Mouse (Mus musculus) CH12F3 (cell line): ENCODE results near the gene Ttc28.

Experiments used
- in situ Hi-C: fragments of 300-500 bp; cut with MboI; formaldehyde crosslinking; loops from 2 replicates; pipeline ENCODE4 v1.14.3; 2020; ENCODE audit warnings: low sequenced_read_pairs

The Ttc28 gene

DNA sequence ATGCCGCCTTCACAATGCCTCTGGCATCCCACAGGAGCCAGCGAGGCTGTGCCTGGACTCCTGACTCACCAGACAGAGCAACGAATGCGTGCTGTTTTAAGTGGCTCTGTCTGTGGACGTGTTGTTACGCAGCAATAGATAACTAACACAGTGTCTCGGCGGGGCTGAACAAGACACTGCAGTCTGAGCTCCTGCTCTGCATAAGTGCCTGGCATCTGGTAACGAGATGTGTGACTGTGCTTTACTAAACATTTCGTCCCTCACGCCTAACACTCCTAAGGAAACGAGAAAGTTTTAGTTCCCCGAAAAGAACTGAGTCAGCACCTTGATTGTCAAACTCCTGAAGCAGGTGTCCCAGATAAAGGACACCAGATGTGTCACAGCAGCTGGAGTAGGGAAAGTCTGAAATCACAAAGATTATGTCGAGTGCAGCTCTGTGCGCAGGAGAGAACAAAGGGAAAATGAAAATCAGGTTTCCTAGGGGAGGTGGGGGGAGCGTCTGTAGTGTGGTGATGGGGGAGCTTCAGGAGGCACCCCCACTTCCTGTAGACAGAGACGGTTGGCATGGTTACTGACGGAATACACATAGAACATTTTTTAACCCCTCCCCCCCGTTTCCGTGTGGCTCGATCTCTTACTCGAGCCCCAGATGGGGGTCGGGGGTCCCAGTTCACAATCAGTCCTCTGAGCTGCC is 280.2 kb downstream of the Ttc28 start:
- in situ Hi-C loops, result no loop called here

DNA sequence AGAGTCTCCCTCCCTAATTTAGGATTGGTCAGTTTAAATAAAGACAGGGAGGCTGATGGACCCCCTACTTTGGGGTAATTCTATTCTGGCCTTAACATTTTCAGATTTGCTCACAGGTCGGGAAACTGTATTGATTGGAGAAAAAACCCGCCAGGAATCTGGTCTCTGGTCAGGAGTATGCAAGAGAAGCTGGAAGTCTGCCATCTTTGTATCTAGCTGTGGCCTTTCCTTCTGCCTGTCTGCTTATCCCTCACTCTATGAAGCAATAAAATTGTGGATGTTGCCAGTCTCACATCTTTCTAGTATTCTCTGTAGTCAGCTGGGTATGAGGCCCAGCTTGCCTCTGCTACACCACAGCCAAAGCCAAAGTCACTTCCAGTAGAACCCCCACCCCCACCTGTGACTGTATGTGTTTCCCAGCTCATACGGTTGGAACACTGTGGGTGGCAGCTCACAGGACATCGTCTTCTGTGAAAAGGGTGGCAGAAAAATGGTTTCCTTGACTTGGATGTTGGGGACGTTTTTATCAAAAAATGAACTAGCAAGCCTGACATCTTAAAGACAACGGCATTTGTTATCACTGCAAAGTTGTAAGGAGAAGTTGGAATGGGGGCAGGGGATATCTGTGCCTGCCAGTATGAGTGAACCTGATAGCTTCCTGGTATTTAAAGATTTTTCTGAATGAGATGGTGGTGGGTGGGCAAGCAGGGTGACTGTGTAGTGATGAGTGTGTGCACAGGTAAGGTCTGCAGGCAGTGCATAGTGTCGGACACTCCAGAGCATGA is 281.7 kb downstream of the Ttc28 start:
- in situ Hi-C loops, result no loop called here

DNA sequence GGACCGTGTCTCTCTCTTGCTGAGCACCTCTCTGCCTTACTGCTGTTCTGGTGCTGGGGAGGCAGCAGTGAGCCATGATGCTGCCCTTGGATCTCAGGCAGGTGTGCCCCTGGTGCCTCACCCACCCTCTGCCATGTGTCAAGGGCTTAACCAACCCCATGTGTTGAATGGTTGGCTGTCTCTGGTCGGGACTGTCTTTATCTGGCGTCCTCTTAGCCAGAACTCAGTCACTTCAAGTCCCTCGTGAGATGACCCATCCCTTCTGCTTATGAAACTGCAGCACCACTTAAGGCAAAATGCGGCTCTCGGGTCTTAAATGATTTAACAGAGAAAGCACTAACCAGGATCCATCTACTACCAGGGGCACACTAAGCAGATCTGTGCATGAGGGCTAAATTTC is 283.3 kb downstream of the Ttc28 start:
- in situ Hi-C loops, result no loop called here

DNA sequence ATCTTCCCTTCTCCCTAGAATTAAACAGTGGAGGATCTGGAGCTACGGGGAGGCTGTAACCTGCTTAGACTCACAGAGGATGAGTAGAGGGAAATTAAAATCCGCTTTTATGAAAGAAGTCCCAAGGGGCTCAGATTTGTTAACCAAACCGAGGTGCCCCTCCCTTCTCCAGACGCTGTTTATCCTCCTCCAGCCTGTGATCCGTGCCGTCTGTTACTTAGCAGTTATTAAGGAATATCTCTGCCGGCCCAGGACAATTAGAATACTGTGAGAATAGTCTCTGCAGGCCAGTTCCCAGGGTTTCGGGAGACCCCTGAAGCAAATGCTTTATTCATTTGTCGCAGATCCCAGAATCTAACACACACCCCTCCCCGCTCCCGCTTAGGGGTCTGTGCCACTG is 283.8 kb downstream of the Ttc28 start:
- in situ Hi-C loops, result no loop called here

DNA sequence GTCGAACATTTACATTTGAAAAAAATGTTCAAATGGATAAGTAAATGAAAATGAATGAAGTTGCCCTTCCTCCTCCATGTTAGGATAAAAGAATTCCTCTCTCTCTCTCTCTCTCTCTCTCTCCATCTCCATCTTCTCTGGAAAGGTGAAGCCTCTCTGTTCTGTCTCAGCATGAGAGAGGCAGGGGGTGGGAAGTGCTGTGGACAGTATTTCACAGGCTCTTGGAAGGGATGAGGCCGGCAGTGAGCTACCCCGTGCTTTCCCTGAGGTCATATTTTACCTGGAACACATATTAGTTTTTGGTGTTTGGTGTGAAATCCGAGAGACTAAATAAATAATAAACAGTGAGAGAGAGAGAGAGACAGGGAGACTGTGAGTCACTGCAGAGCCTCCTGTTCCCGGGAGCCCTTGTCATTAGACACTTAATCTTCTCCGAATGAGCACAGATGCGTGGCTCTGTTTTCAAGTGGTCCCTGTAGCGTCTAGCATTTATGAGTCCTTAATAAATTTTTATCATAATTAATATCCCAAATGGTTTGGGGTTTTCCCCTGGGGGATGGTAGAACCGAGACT is 284.8 kb downstream of the Ttc28 start:
- in situ Hi-C loops, result no loop called here

DNA sequence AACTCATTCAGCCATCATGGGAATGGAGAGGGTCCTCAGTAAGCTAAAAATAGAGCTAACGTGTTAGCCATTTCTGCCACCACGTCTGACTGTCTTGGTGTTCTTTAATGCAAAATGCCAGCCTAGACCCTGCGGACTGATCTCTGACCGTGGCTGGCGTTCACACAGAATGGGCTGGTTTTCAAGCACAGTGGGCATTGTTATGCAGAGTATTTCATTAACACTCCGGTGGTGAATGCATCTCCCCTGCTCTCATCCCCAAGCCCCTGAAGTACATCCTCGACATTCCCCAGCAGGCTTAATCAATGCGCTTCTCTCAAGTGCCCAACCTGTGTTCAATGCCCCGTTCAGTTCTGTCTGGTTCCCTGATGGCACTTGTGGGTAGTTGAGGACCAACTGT is 290.8 kb downstream of the Ttc28 start:
- in situ Hi-C loops, result no loop called here

DNA sequence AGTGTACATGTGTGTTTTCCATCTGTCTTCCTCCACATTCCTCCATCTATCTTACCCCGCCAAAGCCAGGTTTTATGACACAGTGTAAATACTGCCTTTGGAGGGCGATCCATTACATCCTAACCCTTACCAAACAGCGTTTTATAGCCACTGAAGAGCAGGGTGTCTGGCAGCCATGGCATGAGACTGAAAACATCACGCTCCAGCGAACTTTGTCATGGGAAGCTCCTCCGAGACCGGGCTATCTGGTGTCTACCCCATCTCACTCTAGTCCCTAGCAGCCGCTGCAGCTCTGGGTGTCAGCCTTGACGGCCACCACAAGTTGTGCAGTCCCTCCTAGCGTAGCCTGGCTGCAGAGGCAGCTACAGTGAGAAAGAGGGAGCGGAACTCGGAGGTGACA is 295.8 kb downstream of the Ttc28 start:
- in situ Hi-C loops, result no loop called here

DNA sequence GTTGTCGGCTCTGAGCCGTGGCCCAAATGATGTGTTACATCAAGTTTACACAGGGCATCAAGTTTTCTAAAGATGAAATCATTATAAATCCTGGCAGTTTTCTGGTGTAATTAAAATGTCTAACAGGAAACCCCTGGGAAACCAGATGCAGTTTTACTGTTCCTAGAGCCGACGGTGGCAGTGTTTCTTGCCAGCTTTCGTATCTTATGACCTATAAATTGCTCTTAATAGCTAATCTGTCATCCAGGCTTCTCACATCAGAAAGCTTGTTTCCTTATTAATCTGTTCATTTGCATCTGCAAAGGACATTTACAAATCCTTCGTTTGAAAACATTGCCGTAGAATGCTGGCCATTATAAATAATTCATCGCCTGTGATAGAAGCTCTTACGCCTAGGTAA is 296.2 kb downstream of the Ttc28 start:
- in situ Hi-C loops, result no loop called here

DNA sequence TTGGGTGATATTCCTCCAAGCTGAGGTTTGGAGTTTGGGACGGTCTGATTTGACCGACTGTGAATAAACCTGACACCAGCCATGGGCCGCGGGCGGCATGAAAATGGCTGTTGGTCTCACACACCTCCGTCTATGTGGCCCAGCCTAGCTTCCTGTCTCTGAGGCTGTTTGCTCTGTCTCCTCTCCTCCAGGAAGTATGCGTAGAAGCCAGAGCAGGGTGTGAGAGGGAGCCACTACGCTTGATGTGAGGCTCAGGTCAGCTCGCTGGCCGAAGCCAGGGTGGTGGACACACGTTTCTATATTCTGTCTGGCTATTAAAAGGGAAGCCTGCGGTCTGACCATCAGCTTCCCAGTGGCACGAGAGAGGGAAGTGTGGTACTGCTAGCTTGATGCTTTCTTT is 296.8 kb downstream of the Ttc28 start:
- in situ Hi-C loops, result no loop called here

DNA sequence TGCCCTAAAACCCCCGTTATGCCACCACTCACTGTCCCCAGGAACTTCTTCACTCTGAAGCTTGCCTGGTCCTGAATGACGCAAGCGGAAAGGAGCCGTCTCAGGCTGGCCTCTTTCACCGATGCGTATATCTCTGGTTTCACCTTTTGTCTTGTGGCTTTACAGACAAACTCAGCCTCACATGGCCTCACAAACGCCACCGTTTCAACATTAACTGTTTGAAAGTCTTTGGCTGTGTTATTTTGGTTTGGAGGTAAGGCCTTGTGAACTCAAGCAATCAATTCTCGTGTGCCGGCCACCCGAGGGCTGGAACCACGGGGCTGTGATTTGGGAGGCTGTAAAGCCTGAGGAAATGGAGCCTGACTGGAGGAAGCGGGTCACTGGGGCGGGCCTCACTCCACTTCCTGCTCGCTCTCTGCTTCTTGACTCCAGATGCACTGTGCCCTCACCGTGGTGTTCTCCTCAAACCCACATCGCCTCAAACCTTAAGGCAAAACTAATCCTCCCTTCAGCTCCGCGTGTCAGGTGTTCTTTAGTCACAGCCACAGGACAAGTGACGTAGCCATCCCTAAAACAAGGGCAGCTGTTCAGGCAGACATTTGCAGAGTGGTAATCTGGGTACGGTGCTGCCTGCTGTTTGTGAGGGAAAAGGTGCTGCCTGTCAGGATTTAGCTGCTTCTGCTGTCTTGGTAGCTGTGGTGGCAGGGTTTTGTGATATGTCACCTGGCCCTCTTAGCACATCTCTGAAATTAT is 298.9 kb downstream of the Ttc28 start:
- in situ Hi-C loops, result no loop called here

DNA sequence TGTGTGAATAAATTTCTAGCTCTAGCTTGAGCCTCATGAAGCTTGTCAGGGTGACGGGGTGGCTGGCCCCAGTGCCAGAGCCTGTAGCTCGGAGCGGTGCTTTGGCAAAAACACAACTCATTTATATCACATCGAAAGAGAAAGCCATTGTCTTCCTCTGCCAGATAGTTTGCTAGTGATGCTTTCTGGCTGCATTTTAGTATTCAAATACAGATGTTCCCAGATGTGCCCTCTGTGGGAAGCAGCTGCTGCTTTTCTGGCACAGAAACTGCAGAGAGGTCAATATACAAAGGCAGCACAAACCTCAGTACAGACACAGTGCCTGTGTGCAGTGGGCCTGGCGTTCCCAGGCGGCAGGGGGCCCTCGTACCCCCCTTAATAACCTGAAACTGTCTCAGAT is 300.0 kb downstream of the Ttc28 start:
- in situ Hi-C loops, result no loop called here

DNA sequence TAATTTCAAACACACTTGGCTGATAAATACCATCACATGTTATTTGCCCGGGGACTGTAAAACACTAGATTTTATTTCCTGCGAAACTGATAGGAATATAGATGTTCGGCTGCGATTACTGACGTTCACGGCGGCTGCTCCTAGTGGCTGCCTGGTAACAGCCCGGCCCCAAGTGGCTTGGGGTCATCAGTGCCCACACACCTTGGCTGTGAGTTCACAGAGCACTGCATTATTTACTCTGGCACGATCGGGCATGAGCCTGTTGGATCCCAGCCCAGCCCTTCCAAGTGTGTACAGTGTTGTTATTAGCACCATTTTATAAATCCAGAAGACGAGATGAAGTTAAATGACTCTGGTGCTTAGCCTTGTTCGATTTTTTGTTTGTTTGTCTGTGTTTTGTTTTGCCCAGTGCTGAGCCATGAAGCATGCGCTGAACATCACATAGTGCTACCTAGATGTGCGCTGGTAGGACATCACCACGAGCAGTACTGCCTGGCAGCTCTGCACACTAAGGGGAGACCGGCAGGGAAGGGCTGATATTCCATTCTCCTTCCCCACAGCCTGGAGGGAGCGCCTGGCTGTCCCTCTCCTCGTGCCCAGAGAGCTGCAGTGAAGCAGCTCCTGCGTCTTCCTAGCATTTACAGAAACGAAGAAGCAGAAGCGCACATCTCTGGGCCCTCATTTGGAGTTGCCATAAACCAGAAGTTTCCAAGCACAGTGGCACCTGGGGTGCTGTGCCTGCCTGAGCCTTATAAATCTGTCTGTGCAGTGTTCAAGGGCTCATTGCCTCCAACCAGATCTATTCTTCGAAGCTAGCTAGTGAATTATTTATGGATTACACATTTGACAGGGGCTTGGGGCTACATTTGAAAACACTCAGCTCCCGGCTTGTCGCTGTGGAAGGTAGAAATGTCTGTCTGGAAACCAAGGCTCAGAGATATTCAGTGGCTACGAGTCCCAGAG is 300.8 kb downstream of the Ttc28 start:
- in situ Hi-C loops, result no loop called here

DNA sequence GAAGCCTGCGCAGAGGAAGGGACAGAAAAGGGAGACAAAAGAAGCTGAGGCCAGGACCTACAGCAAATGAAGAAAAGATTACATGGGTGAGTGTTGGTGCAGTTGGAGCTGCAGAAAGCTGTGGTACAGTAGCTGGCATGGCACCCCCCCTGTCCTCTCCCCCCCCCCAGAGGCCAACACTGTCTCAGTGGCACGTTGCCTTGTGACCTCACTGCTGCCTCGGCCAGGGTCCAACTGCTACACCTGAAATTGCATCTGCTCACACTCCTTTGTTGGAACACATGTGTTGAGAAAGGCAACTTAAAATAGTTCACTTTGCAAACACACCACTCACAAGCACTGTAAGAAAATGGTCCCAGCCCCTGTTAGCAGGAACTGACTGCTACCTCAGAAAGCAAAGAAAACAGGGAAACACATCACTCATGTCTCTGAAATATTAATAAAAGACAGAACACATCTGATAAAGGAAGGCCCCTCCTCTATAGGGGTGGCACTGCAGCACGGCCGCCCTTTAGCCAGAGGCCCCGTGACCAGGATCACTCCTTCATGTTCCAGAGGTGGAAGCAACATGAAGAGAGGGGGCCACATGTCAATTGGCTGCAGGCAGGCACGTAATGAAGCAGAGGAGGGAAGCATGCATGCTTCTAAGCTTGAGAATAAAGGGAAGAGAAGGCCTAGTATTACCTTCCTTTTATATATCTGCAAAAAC is 301.8 kb downstream of the Ttc28 start:
- in situ Hi-C loops, result no loop called here

DNA sequence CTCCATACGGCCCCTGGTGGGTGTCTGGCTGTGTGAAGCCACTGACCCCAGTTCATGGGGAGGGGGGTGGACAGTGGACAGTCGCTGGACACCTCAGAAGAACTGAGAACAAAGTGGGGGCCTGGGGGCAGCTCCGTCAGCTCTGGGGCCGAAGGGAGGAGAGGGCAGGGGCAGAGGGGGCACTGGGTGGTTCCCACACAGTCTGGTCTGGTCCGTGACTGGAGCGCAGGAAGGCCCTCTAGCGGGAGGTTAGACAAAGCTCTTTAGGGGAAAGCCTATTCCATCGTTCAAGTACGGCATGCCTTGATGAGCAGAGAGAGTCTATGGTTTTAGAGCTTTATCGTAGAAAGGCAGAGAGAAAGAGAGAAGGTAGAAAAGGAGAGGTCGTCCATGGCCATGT is 307.0 kb downstream of the Ttc28 start:
- in situ Hi-C loops, result no loop called here

DNA sequence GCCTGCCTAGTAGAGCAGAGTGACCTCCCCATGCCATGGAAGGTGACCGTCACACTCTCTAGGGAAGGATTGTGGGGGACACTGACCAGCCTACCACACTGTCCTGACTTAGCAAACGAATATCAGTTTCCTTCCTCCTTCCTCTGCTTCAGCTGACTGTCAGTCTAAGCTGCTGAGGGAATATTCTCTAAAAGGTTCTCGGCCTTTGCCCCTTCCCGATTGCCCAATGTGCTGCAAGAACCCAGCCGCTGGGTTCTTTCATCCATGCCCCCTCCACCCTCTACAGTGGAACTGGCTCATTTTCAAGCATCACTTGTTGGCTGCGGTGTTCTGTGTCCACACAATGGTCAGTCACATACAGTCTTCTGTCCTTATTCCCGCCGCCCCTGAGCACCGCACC is 312.4 kb downstream of the Ttc28 start:
- in situ Hi-C loops, result no loop called here

DNA sequence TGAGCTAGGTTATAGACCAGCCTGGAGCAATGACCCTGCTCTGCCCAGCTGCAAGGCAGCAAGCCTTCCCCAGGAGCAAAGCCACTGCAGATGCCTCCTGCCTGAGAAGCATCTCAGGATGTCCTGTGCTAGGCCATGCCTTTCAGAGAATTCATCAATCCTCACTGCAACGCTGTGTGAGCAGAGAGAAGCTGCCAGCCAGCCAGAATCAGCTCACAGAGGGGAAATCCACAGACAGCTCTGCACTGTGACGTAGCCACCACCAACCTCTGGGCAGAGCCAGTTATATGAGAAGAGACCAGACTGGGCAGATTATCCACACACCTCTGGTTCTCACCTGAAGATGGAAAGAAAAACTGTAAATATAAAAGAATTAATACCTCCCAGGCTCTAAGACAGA is 315.2 kb downstream of the Ttc28 start:
- in situ Hi-C loops, result no loop called here

DNA sequence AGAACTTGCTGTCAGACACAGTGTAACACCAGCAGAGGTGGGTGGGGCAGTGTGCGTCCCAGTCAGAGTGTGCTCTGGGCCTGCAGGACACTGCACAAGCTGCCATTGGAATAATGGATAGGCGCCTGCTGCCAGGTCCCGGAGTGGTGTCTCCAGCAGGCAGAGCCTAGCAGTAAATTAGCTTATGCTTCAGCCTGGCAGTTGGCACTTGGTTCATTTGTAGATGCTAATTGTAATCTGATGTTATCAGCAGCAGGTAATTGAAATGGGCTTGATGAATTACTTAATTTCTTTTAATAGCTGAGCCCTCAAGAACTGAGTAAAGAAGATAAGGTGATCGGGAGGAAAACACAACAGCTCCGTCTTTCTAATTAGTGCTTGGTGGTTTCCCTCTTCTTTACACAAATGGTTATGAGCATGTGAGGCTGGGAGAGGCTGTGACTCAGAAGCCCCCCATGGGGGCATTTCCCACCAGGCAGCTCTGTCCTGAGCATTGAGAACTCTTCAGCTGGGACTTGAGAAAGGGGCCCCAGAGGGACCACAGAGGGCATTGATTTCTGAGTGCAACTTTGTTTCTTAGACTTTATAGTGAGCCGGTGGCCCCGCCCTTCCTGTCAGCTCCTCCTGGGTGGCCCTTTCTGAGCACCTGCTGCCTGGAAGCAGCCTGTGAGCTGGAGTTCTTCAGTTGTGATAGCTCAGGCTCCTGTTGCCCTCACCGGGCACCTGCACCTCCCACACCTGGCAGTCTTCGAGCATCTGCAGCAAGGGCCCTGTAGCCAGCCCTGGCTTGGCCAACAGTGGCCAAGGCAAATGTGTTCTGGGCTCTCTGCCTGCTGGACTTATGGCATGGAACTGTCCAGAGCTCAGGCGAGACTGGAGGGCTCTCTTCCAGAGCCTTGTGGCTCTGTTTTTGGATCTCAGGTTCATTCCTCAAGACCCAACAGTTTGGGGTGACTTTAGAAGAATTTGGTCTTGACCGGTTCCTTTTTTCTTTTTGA is 316.2 kb downstream of the Ttc28 start:
- in situ Hi-C loops, result no loop called here

DNA sequence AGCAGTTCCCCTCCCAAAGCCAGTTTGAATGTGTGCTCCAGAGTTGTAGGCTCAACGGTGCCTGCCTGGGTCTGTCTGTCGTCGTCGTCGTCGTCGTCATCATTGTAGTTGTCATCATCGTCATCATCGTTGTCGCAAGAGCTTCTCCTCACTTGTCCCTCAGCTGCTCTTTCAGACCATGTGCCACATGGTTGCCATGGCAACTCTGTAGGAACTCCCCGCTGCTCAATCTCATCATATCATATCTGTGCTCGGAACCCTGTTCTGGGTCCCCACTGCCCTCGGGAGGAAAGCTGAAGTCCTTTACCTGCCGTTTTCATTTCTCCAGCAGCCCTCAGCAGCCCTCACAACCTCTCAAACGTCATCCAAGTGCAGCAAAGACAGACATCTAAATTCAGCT is 318.1 kb downstream of the Ttc28 start:
- in situ Hi-C loops, result no loop called here
